Mouse (Mus musculus): ENCODE data around the gene Ctbp2.

The Ctbp2 gene

GRCm38 (mm10) chr7:133083936-133084614 is 40.1 kb downstream of the Ctbp2 start:
- no peak for DNase-seq

- DNase-seq: no peak
Measured at GRCm38 (mm10) chr7:133078929-133079328, 45.2 kb downstream of the Ctbp2 start.

- no peak for DNase-seq
Measured at GRCm38 (mm10) chr7:133074462-133075133, 49.6 kb downstream of the Ctbp2 start.

GRCm38 (mm10) chr7:133073147-133073651 is 51.0 kb downstream of the Ctbp2 start:
- no peak for DNase-seq

GRCm38 (mm10) chr7:133072535-133072934 is 51.6 kb downstream of the Ctbp2 start:
- no peak for DNase-seq

GRCm38 (mm10) chr7:133067321-133067841 is 56.8 kb downstream of the Ctbp2 start:
- DNase-seq: no peak

- no peak for DNase-seq
Measured at GRCm38 (mm10) chr7:133066776-133067175, 57.4 kb downstream of the Ctbp2 start.

- DNase-seq: no peak
Measured at GRCm38 (mm10) chr7:133062055-133062454, 62.1 kb downstream of the Ctbp2 start.

- DNase-seq: no peak
Measured at GRCm38 (mm10) chr7:133060170-133060569, 64.0 kb downstream of the Ctbp2 start.

- DNase-seq: no peak
Measured at GRCm38 (mm10) chr7:133059517-133060104, 64.5 kb downstream of the Ctbp2 start.

GRCm38 (mm10) chr7:133059150-133059509 is 65.0 kb downstream of the Ctbp2 start:
- DNase-seq: no peak

- DNase-seq: no peak
Measured at GRCm38 (mm10) chr7:133058496-133059149, 65.5 kb downstream of the Ctbp2 start.

- no peak for DNase-seq
Measured at GRCm38 (mm10) chr7:133056924-133057323, 67.2 kb downstream of the Ctbp2 start.

GRCm38 (mm10) chr7:133054486-133054885 is 69.7 kb downstream of the Ctbp2 start:
- no peak for DNase-seq

GRCm38 (mm10) chr7:133053757-133054156 is 70.4 kb downstream of the Ctbp2 start:
- DNase-seq: no peak

GRCm38 (mm10) chr7:133052819-133053218 is 71.3 kb downstream of the Ctbp2 start:
- DNase-seq: no peak

- DNase-seq: no peak
Measured at GRCm38 (mm10) chr7:133050681-133051080, 73.5 kb downstream of the Ctbp2 start.

GRCm38 (mm10) chr7:133048085-133048630 is 76.0 kb downstream of the Ctbp2 start:
- DNase-seq: no peak

GRCm38 (mm10) chr7:133047287-133047686 is 76.9 kb downstream of the Ctbp2 start:
- no peak for DNase-seq

GRCm38 (mm10) chr7:133044721-133045120 is 79.4 kb downstream of the Ctbp2 start:
- DNase-seq: no peak

GRCm38 (mm10) chr7:133041784-133042183 is 82.4 kb downstream of the Ctbp2 start:
- no peak for DNase-seq

- no peak for DNase-seq
Measured at GRCm38 (mm10) chr7:133040688-133041345, 83.3 kb downstream of the Ctbp2 start.
